Mouse (Mus musculus): ENCODE measurements around the gene Slc30a6. TPM values are rescaled to one million over a fixed set of nuclear protein-coding genes. Genes with fewer than 3 reads are reported as not detected.
"Not testable (repeated sequence)": the region's sequence is repeated elsewhere in the genome, so short reads cannot be mapped to it uniquely, and the experiment has no call there.

Slc30a6 gene
- polyA plus RNA-seq, 1 experiment = 0.14 TPM

DNA sequence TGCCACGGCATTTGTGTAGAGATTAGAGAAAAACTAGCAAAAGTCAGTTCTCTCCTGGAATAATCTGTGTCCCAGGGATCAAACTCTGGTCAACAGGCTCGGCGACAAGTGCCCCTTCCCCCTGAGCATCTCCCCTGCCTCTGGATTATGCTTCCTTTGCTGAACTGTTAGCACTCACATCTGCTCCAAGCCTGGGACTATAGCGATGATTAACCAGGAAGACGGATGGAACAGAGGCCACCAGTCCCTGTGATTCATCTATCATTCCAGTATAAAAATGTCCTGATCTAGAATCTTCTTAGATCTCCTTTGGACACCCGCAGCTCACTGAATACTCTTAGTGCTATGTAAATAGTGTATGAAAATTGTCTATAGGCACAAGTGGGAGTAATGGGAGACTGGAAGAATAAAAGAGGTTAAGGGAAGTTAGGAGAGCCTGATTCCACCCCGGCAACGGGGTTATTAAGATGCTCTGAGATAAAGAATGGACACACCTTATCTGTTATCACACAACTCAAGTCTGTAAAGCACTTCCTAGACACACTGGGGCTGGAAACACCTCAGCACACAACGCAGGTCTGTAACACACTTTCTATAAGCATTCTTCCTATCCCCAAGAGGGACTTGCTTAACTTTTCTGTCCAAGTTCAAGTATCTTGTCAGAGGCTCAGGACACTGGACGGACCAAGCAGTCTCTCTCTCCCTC is 62.7 kb downstream of the Slc30a6 start:
- TF ChIP-seq TAL1 (IDR thresholded peaks at IDR 0.05; ENCODE audit: low read length) = no peak
- TF ChIP-seq GATA1 (IDR thresholded peaks at IDR 0.05; ENCODE audit: low read length) = no peak
- Histone ChIP-seq H3K4me1 (ENCODE audit: control insufficient read depth) (no peaks in the 10 kb centered on the region), H3K9me3 (ENCODE audit: control insufficient read depth, low read length) (no peaks in the 10 kb centered on the region), H3K4me3 (replicated peaks) (no peak overlapping the region), H3K27me3 (ENCODE audit: control insufficient read depth) (no peaks in the 10 kb centered on the region), H3K36me3 (ENCODE audit: control insufficient read depth) (no peaks in the 10 kb centered on the region)

DNA sequence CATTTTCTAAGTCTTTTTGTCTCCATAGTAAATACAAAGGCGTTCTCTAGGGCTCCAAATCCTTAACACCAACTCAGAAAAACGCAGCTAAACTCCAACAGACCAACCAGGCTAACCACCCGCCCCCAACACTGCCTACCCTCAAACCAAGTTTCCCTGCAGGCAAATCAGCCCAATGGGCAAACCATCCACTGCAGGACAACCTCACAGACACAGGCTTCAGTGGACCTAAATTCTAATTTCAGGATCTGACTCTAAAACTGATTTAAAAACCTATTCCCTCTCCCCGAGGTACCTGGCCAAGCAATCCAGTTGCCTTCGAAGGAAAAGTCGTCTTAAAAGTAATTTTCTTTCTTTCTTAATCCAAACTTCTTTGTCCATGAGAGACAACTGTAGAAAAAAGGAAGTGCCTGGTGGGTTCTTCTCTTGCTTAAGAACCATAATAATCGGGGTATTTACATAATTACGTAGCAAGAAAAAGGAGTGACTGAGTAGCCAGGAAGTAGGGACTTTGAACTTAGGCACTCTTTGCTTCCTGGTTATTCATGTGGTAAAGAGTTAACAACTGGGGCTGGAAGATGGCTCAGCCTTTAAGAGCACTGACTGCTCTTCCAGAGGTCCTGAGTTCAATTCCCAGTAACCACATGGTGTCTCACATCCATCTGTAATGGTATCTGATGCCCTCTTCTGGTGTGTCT is 63.5 kb downstream of the Slc30a6 start, which contains the start of gene Nlrc4:
Gene Nlrc4 (minus strand): TSS at position 432 of the 698 bp plus-strand sequence.
- no peak for TF ChIP-seq TAL1 (IDR thresholded peaks at IDR 0.05; ENCODE audit: low read length)
- TF ChIP-seq GATA1 (IDR thresholded peaks at IDR 0.05; ENCODE audit: low read length) = no peak
- Histone ChIP-seq H3K36me3 (ENCODE audit: control insufficient read depth) (no peaks in the 10 kb centered on the region), H3K4me3 (replicated peaks) (no peak within 1 kb of the TSS), H3K27me3 (ENCODE audit: control insufficient read depth) (no peaks in the 10 kb centered on the region), H3K9me3 (ENCODE audit: control insufficient read depth, low read length) (no peaks in the 10 kb centered on the region), H3K4me1 (ENCODE audit: control insufficient read depth) (no peaks in the 10 kb centered on the region)

GRCm38 (mm10) chr17:74463510-74463909 is 68.1 kb downstream of the Slc30a6 start:
- Histone ChIP-seq H3K36me3 (ENCODE audit: control insufficient read depth) (no peaks in the 10 kb centered on the region), H3K4me3 (replicated peaks) (no peak overlapping the region), H3K9me3 (ENCODE audit: control insufficient read depth, low read length) (no peaks in the 10 kb centered on the region), H3K27me3 (ENCODE audit: control insufficient read depth) (no peaks in the 10 kb centered on the region), H3K4me1 (ENCODE audit: control insufficient read depth) (no peaks in the 10 kb centered on the region)
- TF ChIP-seq GATA1 (IDR thresholded peaks at IDR 0.05; ENCODE audit: low read length) (no peak), TAL1 (IDR thresholded peaks at IDR 0.05; ENCODE audit: low read length) (no peak)

DNA sequence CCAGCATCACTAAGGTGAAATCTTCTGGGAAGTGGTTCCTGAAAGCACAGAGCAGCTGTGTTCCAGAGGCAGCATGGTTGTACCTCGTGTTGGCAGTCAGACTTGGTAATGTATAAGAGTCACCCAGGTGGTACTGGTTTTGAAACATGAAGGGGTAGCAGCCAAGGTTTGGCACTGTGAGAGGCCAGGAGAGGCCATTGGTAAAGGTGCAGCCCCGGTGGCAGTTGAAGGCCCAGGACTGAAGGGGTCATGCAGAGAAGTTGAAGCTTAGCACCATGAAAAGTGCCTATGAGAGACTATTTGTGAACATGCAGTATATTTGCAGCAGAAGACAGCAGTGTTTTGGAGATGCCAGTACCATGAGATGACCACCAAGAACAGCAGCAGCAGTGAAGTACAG is 72.6 kb downstream of the Slc30a6 start:
- not testable (repeated sequence) for H3K9me3 ChIP-seq (ENCODE audit: control insufficient read depth, low read length); H3K27me3 ChIP-seq (ENCODE audit: control insufficient read depth); H3K36me3 ChIP-seq (ENCODE audit: control insufficient read depth); H3K4me3 ChIP-seq (replicated peaks); H3K4me1 ChIP-seq (ENCODE audit: control insufficient read depth)

- H3K27me3 ChIP-seq (ENCODE audit: control insufficient read depth); H3K36me3 ChIP-seq (ENCODE audit: control insufficient read depth); H3K9me3 ChIP-seq (ENCODE audit: control insufficient read depth, low read length); H3K4me1 ChIP-seq (ENCODE audit: control insufficient read depth); H3K4me3 ChIP-seq (replicated peaks): not testable (repeated sequence)
Measured at GRCm38 (mm10) chr17:74470133-74470532, 74.7 kb downstream of the Slc30a6 start.

Other genes starting within 250 kb of the Slc30a6 start
- gene Memo1, start 100.1 kb upstream of the Slc30a6 start, polyA plus RNA-seq (2012) = 13.0 and 18.4 TPM in 2 replicates
- 7.9 and 9.4 TPM in 2 replicates for gene Dpy30, start 71.7 kb upstream of the Slc30a6 start, polyA plus RNA-seq (2012)
- gene Spast, start 56.6 kb upstream of the Slc30a6 start, polyA plus RNA-seq (2012) = 0.20 and 0.30 TPM in 2 replicates
- gene Nlrc4, start 63.5 kb downstream of the Slc30a6 start, polyA plus RNA-seq (2012) = not detected in 2 replicates
- 7.8 and 10.0 TPM in 2 replicates for gene Yipf4, start 93.9 kb downstream of the Slc30a6 start, polyA plus RNA-seq (2012)
- 0.73 and 1.1 TPM in 2 replicates for gene Birc6, start 132.7 kb downstream of the Slc30a6 start, polyA plus RNA-seq (2012)

Data from erythroblast, embryonic 14.5 days (primary cell).